Comparison of ENCODE assay signal across 17 mouse cellular contexts in genomic region chr12:108070685-108071662, GRCm38 (mm10).
DNase-seq lines count a peak whose midpoint lies in the region; ATAC-seq and TF ChIP-seq lines count a peak whose summit lies in the region.
"Had no signal": no experiment of that assay in that cellular context is flagged by ENCODE, and none has a peak within 500 bp of the region (broad histone marks: within the 10 kb centered on the region; RNA-seq: fewer than 3 reads in every experiment).

No protein-coding gene starts in this region.

- TF ChIP-seq EP300 in liver, postnatal 0 days (IDR thresholded peaks at IDR 0.05; ENCODE audit: low read depth), result no peak

- no peak for TF ChIP-seq POLR2A in lung, adult 2 months (IDR thresholded peaks at IDR 0.05; ENCODE audit: borderline replicate concordance, extremely low read depth, low read depth, low read length)

- no peaks in the 10 kb centered on the region for H3K9me3 ChIP-seq in hindbrain, embryonic 11.5 days (ENCODE audit: control insufficient read depth, low read length)
- no peaks in the 10 kb centered on the region for H3K9me3 ChIP-seq in hindbrain, postnatal 0 days (ENCODE audit: low read length)
- H3K9me3 ChIP-seq in limb, embryonic 10.5 days (replicated peaks), result no peaks in the 10 kb centered on the region
- H3K9me3 ChIP-seq in liver, postnatal 0 days (ENCODE audit: low read length), result no peaks in the 10 kb centered on the region
- H3K9me3 ChIP-seq: forebrain, embryonic 15.5 days; heart, embryonic 12.5 days; hindbrain, embryonic 15.5 days; midbrain, embryonic 15.5 days had no signal

- no peak overlapping the region for H3K27ac ChIP-seq in hindbrain, embryonic 11.5 days (ENCODE audit: low read depth, low read length)
- H3K27ac ChIP-seq in hindbrain, postnatal 0 days, result no peak overlapping the region
- peak overlapping the region; percentile 69 for H3K27ac ChIP-seq in limb, embryonic 10.5 days
- no peak overlapping the region for H3K27ac ChIP-seq in liver, postnatal 0 days (ENCODE audit: low read depth)
- H3K27ac ChIP-seq: forebrain, embryonic 15.5 days; hindbrain, embryonic 15.5 days; midbrain, embryonic 15.5 days had no signal

- peak; percentile 17 for DNase-seq in hindbrain, embryonic 11.5 days (ENCODE audit: low spot score)
- no peak for DNase-seq in hindbrain, postnatal 0 days (ENCODE audit: low spot score)
- peak; percentile 16 for DNase-seq in lung, postnatal 10 days
- no peak for DNase-seq in lung, adult 2 months
- DNase-seq in embryo, embryonic 11 days, result peak; percentile 55
- DNase-seq in limb, embryonic 10.5 days (ENCODE audit: low spot score), result peak; percentile 43
- DNase-seq in liver, postnatal 0 days, result no peak
- DNase-seq in right cerebral cortex, adult 18-20 months, result no peak
- DNase-seq: adrenal gland, postnatal 14 days; cerebellum, adult 9-11 months; gastrocnemius, postnatal 10 days; liver had no signal

- 69% methylated on average over 20 of the region's 21 CpGs for WGBS in hindbrain, embryonic 11.5 days
- 70% methylated on average over 21 of the region's 21 CpGs for WGBS in hindbrain, postnatal 0 days
- WGBS in lung, adult 2 months, result 43% methylated on average over 21 of the region's 21 CpGs
- WGBS in limb, embryonic 10.5 days, result 57% methylated on average over 21 of the region's 21 CpGs
- 64% methylated on average over 19 of the region's 21 CpGs for WGBS in liver, postnatal 0 days (ENCODE audit: insufficient replicate concordance)

- no peaks in the 10 kb centered on the region for H3K27me3 ChIP-seq in hindbrain, embryonic 11.5 days (ENCODE audit: control insufficient read depth, insufficient read depth, low read length)
- no peaks in the 10 kb centered on the region for H3K27me3 ChIP-seq in hindbrain, postnatal 0 days (ENCODE audit: insufficient read depth, low read length)
- H3K27me3 ChIP-seq in limb, embryonic 10.5 days (ENCODE audit: low read depth, poor library complexity, severe bottlenecking), result no peaks in the 10 kb centered on the region
- H3K27me3 ChIP-seq in liver, postnatal 0 days (ENCODE audit: insufficient read depth, low read length), result no peaks in the 10 kb centered on the region
- H3K27me3 ChIP-seq: forebrain, embryonic 15.5 days; hindbrain, embryonic 15.5 days; midbrain, embryonic 15.5 days had no signal

- ATAC-seq in hindbrain, embryonic 11.5 days (ENCODE audit: low FRiP score), result no peak
- no peak for ATAC-seq in hindbrain, postnatal 0 days
- no peak for ATAC-seq in liver, postnatal 0 days
- ATAC-seq: forebrain, embryonic 15.5 days; lung, postnatal 0 days; midbrain, embryonic 15.5 days had no signal

- no peak overlapping the region for H3K9ac ChIP-seq in hindbrain, embryonic 11.5 days (ENCODE audit: low read depth, low read length)
- H3K9ac ChIP-seq in hindbrain, postnatal 0 days (replicated peaks; ENCODE audit: low read length), result no peak overlapping the region
- no peak overlapping the region for H3K9ac ChIP-seq in liver, postnatal 0 days (replicated peaks)
- H3K9ac ChIP-seq: forebrain, embryonic 15.5 days; heart, embryonic 12.5 days; hindbrain, embryonic 15.5 days; midbrain, embryonic 15.5 days had no signal

- no peak for TF ChIP-seq CTCF in hindbrain, postnatal 0 days (IDR thresholded peaks at IDR 0.05; ENCODE audit: low read depth)
- TF ChIP-seq CTCF in lung, adult 2 months (IDR thresholded peaks at IDR 0.05; ENCODE audit: insufficient read depth, low read length), result no peak
- TF ChIP-seq CTCF in liver, postnatal 0 days (IDR thresholded peaks at IDR 0.05; ENCODE audit: low read depth), result no peak

- 0 out of 2 replicates have a peak, but pooled peaks cover 3% of the 10 kb centered on the region for H3K4me1 ChIP-seq in hindbrain, embryonic 11.5 days (replicated peaks; ENCODE audit: control insufficient read depth, insufficient read depth, low read length)
- H3K4me1 ChIP-seq in hindbrain, postnatal 0 days (ENCODE audit: insufficient read depth, low read length), result no peaks in the 10 kb centered on the region
- no peaks in the 10 kb centered on the region for H3K4me1 ChIP-seq in lung, adult 2 months (ENCODE audit: control insufficient read depth, insufficient read depth, low read length)
- peaks cover 42% of the 10 kb centered on the region for H3K4me1 ChIP-seq in limb, embryonic 10.5 days
- no peaks in the 10 kb centered on the region for H3K4me1 ChIP-seq in liver, postnatal 0 days (ENCODE audit: insufficient read depth)
- H3K4me1 ChIP-seq: hindbrain, embryonic 15.5 days; midbrain, embryonic 15.5 days had no signal

- H3K36me3 ChIP-seq in hindbrain, embryonic 11.5 days (ENCODE audit: control insufficient read depth, insufficient read depth, low read length), result no peaks in the 10 kb centered on the region
- H3K36me3 ChIP-seq in hindbrain, postnatal 0 days (ENCODE audit: insufficient read depth, low read length), result no peaks in the 10 kb centered on the region
- no peaks in the 10 kb centered on the region for H3K36me3 ChIP-seq in limb, embryonic 10.5 days
- H3K36me3 ChIP-seq in liver, postnatal 0 days (replicated peaks; ENCODE audit: insufficient read depth, low read length), result no peaks in the 10 kb centered on the region
- H3K36me3 ChIP-seq: forebrain, embryonic 15.5 days; heart, embryonic 12.5 days; hindbrain, embryonic 15.5 days; midbrain, embryonic 15.5 days had no signal

- H3K4me3 ChIP-seq in hindbrain, embryonic 11.5 days (ENCODE audit: low read depth, low read length), result no peak overlapping the region
- H3K4me3 ChIP-seq in hindbrain, postnatal 0 days (ENCODE audit: low read length), result no peak overlapping the region
- no peak overlapping the region for H3K4me3 ChIP-seq in lung, adult 2 months (replicated peaks; ENCODE audit: extremely low read depth, low read depth, low read length)
- H3K4me3 ChIP-seq in limb, embryonic 10.5 days, result no peak overlapping the region
- H3K4me3 ChIP-seq in liver, postnatal 0 days (ENCODE audit: low read depth, low read length), result no peak overlapping the region
- H3K4me3 ChIP-seq: forebrain, embryonic 15.5 days; heart, embryonic 12.5 days; hindbrain, embryonic 15.5 days; midbrain, embryonic 15.5 days had no signal

- H3K4me2 ChIP-seq in hindbrain, embryonic 11.5 days (replicated peaks; ENCODE audit: low read depth, low read length), result no peak overlapping the region
- H3K4me2 ChIP-seq in hindbrain, postnatal 0 days (ENCODE audit: low read depth, low read length), result no peak overlapping the region
- no peak overlapping the region for H3K4me2 ChIP-seq in liver, postnatal 0 days (ENCODE audit: low read depth, low read length)
- H3K4me2 ChIP-seq: forebrain, embryonic 15.5 days; heart, embryonic 12.5 days; hindbrain, embryonic 15.5 days; midbrain, embryonic 15.5 days had no signal

Comparison
In these comparisons a context has a peak if more than half of its experiments do, and no peak if none do; other contexts are left out.
1. DNase-seq: peak in hindbrain, embryonic 11.5 days (single experiment), lung, postnatal 10 days (single experiment), embryo, embryonic 11 days (single experiment) and limb, embryonic 10.5 days (single experiment); none in hindbrain, postnatal 0 days (single experiment), lung, adult 2 months (single experiment), liver, postnatal 0 days (single experiment) and right cerebral cortex, adult 18-20 months (single experiment).